Mouse (Mus musculus) forebrain, postnatal 0 days (tissue): ENCODE measurements around the gene Fbxo21. TPM values are rescaled to one million over a fixed set of nuclear protein-coding genes. Genes with fewer than 3 reads are reported as not detected.

ENCODE experiments used
- ATAC-seq: fragments of 200-750 bp; cut with Nextera tagmentation; 2 replicates; pipeline ENCODE4 v1.8.0; 2017; ENCODE audit warnings: mild to moderate bottlenecking, moderate library complexity
- DNase-seq: peaks from one replicate; pipeline ENCODE4 v3.0.0-alpha.2; 2015
- H3K27ac ChIP-seq: fragments of 300-500 bp; sonication (generic); 2 replicates; pipeline ENCODE4 v1.5.1; 2014; ENCODE audit warnings: low read depth, mild to moderate bottlenecking, antibody characterized with exemption, low read length, moderate library complexity, mixed read lengths
- H3K27me3 ChIP-seq: fragments of 300-500 bp; sonication (generic); 2 replicates; pipeline ENCODE4 v1.6.1; 2014; ENCODE audit warnings: mild to moderate bottlenecking, low read length, mixed read lengths; ENCODE audit not compliant: insufficient read depth
- H3K36me3 ChIP-seq: fragments of 300-500 bp; sonication (generic); 2 replicates; pipeline ENCODE4 v1.6.1; 2014; ENCODE audit warnings: mild to moderate bottlenecking, moderate library complexity; ENCODE audit not compliant: insufficient read depth
- H3K4me1 ChIP-seq: fragments of 300-500 bp; sonication (generic); 2 replicates; pipeline ENCODE4 v1.6.1; 2014; ENCODE audit warnings: antibody characterized with exemption; ENCODE audit not compliant: insufficient read depth
- H3K4me2 ChIP-seq: fragments of 300-500 bp; sonication (generic); 2 replicates; pipeline ENCODE4 v1.6.1; 2014; ENCODE audit warnings: low read depth, mild to moderate bottlenecking, moderate library complexity
- H3K4me3 ChIP-seq: fragments of 300-500 bp; sonication (generic); 2 replicates; pipeline ENCODE4 v1.5.1; 2014; ENCODE audit warnings: low read depth, low read length, mixed read lengths
- H3K9ac ChIP-seq: fragments of 300-500 bp; sonication (generic); 2 replicates; pipeline ENCODE4 v1.6.1; 2014; ENCODE audit warnings: mild to moderate bottlenecking
- H3K9me3 ChIP-seq: fragments of 300-500 bp; sonication (generic); 2 replicates; pipeline ENCODE4 v1.6.1; 2016; ENCODE audit warnings: low read length
- CTCF ChIP-seq: sonication (generic); IDR thresholded peaks from 2 replicates; pipeline ENCODE4 v1.5.1; 2016; ENCODE audit warnings: antibody characterized with exemption, control low read depth, low read depth
- WGBS: fragments of 180-500 bp; shearing (Covaris S2); extraction: QIAGEN DNeasy Blood & Tissue Kit; methylation state at CpG from one replicate; pipeline ENCODE4 v1.1.7; 2014; 5-methylcytosine and 5-hydroxymethylcytosine counted together
- polyA plus RNA-seq: library from polyadenylated mRNA; unstranded; fragments of >200 nt; fragmentation: Nextera tagmentation; extraction: Ambion mirVana; gene quantifications from 2 replicates; pipeline ENCODE4 v1.2.1, GENCODE M21; 2015
- total RNA-seq: library from RNA; depleted of rRNA; stranded (reverse); fragments of >200 nt; gene quantifications from 2 replicates; pipeline ENCODE4 v1.2.3, GENCODE M21; 2014

Gene Fbxo21
- total and polyA plus RNA-seq, 2 experiments from 2014 or later = 161 to 197 TPM

DNA sequence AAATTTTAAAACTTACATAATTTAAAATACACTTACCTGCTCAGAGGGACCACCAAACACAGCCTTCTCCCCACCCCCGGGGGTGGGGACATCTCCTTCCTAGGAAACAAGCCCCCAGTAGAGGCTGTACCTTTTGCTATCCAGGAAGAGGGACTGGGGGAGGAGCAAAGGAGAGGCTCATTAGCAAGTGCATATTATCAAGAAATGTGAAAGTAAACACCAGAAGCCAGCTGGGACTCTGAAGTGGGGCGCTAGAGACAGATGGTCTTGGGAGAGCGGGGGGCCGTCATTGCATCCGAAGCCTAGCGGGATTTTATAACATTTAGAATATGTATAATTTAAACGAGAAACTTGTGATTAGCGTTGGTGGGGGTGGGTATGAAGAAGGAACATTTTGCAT, 37.1 kb upstream of the Fbxo21 start:
- peak; percentile 78 for ATAC-seq
- H3K27me3 ChIP-seq = no peaks in the 10 kb centered on the region
- peak; percentile 75 for DNase-seq
- H3K9me3 ChIP-seq = no peaks in the 10 kb centered on the region
- no peak overlapping the region for H3K4me2 ChIP-seq
- no peak overlapping the region for H3K27ac ChIP-seq
- H3K36me3 ChIP-seq = no peaks in the 10 kb centered on the region
- no peak overlapping the region for H3K4me3 ChIP-seq
- no peak overlapping the region for H3K9ac ChIP-seq
- H3K4me1 ChIP-seq = no peaks in the 10 kb centered on the region; the same call in 1 of the 2 replicates
- TF ChIP-seq CTCF = no peak
- WGBS = 35% methylated on average over 8 of the region's 8 CpGs

DNA sequence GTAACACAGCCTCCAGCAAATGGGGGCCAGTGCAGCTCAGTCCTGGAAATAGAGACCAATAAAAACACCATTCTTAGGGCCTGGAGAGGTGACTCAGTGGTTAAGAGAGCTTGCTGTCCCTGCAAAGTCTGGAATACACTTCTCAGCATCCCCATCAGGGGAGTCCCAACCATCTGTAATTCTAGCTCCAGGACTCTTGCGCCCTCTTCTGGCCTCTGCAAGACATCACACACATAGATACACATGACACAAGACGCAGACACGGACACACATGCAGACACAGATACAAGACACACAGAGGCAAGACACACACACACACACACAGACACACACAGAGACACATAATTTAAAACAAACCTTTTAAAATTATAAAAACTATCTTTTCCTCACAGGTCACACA, 35.0 kb upstream of the Fbxo21 start:
- H3K27me3 ChIP-seq = no peaks in the 10 kb centered on the region
- no peak overlapping the region for H3K4me3 ChIP-seq
- ATAC-seq = no peak
- peak; percentile 37 for DNase-seq
- no peak overlapping the region for H3K27ac ChIP-seq
- H3K36me3 ChIP-seq = no peaks in the 10 kb centered on the region
- H3K9ac ChIP-seq = no peak overlapping the region
- peak; percentile 65 for TF ChIP-seq CTCF
- no peaks in the 10 kb centered on the region for H3K9me3 ChIP-seq
- no peaks in the 10 kb centered on the region; the same call in 1 of the 2 replicates for H3K4me1 ChIP-seq
- WGBS = 74% methylated on average over 3 of the region's 3 CpGs
- no peak overlapping the region for H3K4me2 ChIP-seq

DNA sequence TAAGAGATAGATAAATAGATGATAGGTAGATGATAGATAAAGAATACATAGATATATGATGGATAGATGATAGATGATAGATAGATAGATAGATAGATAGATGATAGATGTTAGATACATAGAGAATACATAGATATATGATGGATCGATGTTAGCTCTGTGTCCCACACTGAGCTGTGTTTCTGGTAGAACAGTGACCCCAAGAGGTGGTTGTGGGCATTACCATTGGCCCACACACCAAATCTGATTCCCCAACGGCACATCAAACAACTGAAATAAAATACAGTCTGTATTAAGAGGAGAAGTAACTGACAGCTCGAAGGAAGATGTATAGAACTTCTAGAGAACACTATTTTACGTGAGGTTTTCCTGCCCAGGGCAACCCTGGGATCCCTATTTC, 29.9 kb upstream of the Fbxo21 start:
- H3K4me1 ChIP-seq = no peaks in the 10 kb centered on the region
- H3K36me3 ChIP-seq = no peaks in the 10 kb centered on the region
- WGBS = 22% methylated on average over 4 of the region's 4 CpGs
- no peaks in the 10 kb centered on the region for H3K27me3 ChIP-seq
- no peak overlapping the region for H3K4me3 ChIP-seq
- DNase-seq (peak; percentile 81), ATAC-seq (peak; percentile 58; the same call in 1 of the 2 replicates)
- H3K4me2 ChIP-seq = no peak overlapping the region
- H3K27ac ChIP-seq = no peak overlapping the region
- H3K9ac ChIP-seq = no peak overlapping the region
- no peaks in the 10 kb centered on the region for H3K9me3 ChIP-seq
- peak; percentile 93 for TF ChIP-seq CTCF

DNA sequence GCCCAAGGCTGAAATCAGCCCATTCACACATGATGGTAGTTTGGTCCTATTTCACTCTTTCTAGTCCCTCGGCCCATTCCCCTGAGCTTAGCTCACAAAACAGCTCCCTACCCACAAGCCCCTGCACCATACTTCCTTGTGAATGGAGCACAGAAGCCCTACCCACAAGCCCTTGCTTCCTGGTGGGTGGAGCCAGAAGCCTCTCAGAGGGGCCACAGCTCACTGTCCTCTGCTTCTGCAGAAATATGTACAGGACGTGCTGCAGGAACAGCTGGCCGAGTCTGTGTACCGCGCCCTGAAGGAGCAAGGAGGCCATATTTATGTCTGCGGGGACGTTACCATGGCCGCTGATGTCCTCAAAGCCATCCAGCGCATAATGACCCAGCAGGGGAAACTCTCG, 27.1 kb upstream of the Fbxo21 start:
- 82% methylated on average over 10 of the region's 10 CpGs for WGBS
- Histone ChIP-seq H3K9ac (no peak overlapping the region), H3K36me3 (no peaks in the 10 kb centered on the region), H3K9me3 (no peaks in the 10 kb centered on the region), H3K27me3 (no peaks in the 10 kb centered on the region), H3K27ac (no peak overlapping the region), H3K4me2 (no peak overlapping the region), H3K4me1 (no peaks in the 10 kb centered on the region), H3K4me3 (no peak overlapping the region)
- ATAC-seq = no peak
- no peak for DNase-seq
- no peak for TF ChIP-seq CTCF

DNA sequence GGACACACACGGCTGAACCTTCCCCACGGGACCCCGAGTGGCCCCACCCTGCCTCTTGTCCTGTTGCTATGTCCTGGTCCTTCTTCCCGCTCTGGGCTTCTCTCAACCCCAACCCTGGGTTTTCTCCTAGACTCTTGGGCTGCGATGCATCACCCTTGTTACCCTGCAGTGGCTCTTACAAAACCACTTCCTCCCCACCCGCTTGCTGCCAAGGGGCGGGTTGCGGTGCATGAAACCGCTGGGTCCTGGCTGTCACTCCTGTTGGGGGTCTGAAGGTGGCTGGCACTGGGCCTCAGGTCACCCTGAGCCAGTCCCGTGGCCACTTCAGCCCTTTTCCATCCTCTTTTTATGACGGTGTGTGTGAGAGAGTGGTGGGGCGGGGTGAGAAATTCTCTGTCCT, 22.6 kb upstream of the Fbxo21 start:
- Histone ChIP-seq H3K36me3 (no peaks in the 10 kb centered on the region), H3K4me1 (no peaks in the 10 kb centered on the region), H3K9me3 (no peaks in the 10 kb centered on the region), H3K27me3 (no peaks in the 10 kb centered on the region), H3K27ac (no peak overlapping the region), H3K4me2 (no peak overlapping the region), H3K4me3 (no peak overlapping the region), H3K9ac (no peak overlapping the region)
- ATAC-seq (no peak), DNase-seq (no peak)
- no peak for TF ChIP-seq CTCF
- 86% methylated on average over 12 of the region's 12 CpGs for WGBS

DNA sequence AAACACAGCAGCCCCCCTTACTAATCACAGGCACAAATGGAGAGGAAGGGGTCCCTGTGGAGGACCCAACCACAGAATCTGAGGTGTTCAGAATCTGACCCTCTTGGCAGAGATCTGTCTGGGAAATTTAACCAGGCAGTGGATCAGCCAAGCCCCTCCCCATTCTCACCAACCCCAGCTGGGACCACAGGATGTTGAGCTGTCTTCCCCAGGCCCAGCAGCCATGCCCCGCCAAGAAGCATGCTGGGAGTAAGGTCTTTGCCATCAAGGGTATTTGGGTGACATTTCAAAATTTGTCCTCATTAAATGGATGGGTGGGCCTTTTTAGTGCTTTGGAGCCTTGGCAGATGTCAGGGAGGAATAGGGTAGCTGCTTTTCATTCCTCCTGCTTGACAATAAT, 22.1 kb upstream of the Fbxo21 start:
- no peak for DNase-seq
- Histone ChIP-seq H3K27ac (no peak overlapping the region), H3K9me3 (no peaks in the 10 kb centered on the region)

DNA sequence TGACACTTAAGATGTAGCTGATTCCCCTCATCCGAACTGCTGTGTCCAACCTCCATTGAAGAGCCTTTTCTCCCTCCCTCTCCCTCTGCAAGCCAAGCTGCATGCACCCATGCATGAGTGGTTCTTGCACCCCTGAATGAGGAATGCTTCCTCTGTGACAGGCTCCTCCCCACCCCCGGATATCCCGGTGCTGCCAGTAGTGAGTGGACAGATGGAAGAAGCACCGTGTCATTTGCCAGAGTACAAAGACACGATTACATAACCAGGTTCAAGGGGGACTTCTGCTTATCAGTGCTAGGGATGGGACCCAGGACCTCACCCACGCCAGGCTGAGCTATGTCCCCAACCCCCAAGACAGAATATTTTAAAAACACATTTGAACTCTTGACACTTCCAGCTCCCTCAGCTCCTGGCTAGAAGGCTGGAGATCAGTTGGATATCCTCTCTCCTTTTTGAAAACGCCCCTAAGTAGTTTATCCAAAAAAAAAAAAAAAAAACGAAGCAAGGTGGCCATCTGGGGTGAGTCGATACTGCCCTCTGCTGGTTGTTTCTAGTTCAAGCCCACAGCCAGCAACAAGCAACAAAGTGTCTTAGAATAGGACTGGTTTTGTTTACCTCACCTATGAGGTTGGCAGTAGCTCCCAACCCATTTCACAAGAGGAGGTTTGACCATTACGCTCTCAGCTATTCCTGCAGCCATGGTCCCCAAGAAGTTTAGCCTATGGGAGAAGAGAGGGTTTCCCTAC, 20.7 kb upstream of the Fbxo21 start:
- Histone ChIP-seq H3K27me3 (no peaks in the 10 kb centered on the region), H3K9me3 (no peaks in the 10 kb centered on the region), H3K9ac (no peak overlapping the region), H3K4me3 (no peak overlapping the region), H3K4me1 (no peaks in the 10 kb centered on the region), H3K27ac (no peak overlapping the region), H3K4me2 (no peak overlapping the region), H3K36me3 (no peaks in the 10 kb centered on the region)
- 41% methylated on average over 10 of the region's 10 CpGs for WGBS
- DNase-seq = peak; percentile 69
- ATAC-seq = no peak
- peak; percentile 71 for TF ChIP-seq CTCF

More for the DNA sequence above, 22.1 kb upstream of the Fbxo21 start:
- Histone ChIP-seq H3K27me3 (no peaks in the 10 kb centered on the region), H3K4me1 (no peaks in the 10 kb centered on the region), H3K4me3 (no peak overlapping the region), H3K36me3 (no peaks in the 10 kb centered on the region), H3K9ac (no peak overlapping the region), H3K4me2 (no peak overlapping the region)
- ATAC-seq = no peak
- no peak for TF ChIP-seq CTCF
- WGBS = 70% methylated on average over 1 of the region's 1 CpGs
